Mouse (Mus musculus): ENCODE results near the gene Sdhc. TPM values are rescaled to one million over a fixed set of nuclear protein-coding genes. Genes with fewer than 3 reads are reported as not detected.

Gene Sdhc
- polyA plus RNA-seq, 1 experiment from 2014 or later = 249 TPM

DNA sequence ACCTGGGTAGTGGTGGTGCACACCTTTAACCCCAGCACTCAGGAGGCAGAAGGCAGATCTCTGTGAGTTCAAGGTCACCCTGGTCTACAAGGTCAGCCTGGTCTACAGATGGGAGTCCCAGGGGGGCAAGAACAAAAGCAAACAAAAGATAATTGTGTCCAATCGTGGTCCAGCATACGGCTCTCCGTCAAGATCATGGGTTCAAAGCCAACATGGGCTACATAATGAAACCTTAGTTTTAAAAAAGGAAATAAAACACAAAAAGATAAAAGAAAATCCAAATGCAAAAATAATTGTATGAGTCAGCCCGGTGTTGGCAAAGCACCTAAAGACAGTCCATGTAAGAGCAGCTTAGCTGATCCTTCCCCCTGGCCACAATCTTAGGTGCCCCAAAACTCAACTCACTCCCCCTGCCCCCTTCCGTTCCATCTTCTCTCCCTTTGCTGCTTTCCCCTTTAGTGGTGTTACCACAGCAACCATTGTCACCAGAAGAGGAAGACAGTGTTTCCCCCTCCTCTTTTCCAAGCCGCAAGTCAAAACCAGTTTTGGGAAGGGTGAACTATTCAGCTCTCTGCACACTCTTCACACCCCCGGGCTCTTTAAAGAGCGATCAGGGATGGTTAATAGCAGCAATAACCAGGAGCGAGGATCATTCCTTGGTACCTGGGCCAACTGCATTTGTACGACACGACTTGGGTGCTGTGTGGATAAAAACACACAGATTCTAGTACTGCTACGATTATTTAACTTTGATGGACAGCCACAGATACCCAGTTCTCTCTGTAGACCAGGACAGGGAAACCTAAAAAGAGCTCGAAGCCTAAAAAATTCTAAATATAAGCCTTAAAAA, 37.7 kb upstream of the Sdhc start:
- Histone ChIP-seq H3K9ac (no peak overlapping the region), H3K27me3 (peaks cover 25% of the 10 kb centered on the region), H3K4me3 (no peak overlapping the region), H3K36me3 (no peaks in the 10 kb centered on the region), H3K9me3 (no peaks in the 10 kb centered on the region), H3K4me1 (peaks cover 22% of the 10 kb centered on the region), H3K27ac (0 out of 2 replicates have a peak overlapping the region, but pooled peaks have one; percentile 2), H3K4me2 (no peak overlapping the region)
- 56% methylated on average over 13 of the region's 13 CpGs for WGBS
- ATAC-seq (ENCODE audit: insufficient number of reproducible peaks, insufficient read depth, low FRiP score, low TSS enrichment, low read depth) = no peak

DNA sequence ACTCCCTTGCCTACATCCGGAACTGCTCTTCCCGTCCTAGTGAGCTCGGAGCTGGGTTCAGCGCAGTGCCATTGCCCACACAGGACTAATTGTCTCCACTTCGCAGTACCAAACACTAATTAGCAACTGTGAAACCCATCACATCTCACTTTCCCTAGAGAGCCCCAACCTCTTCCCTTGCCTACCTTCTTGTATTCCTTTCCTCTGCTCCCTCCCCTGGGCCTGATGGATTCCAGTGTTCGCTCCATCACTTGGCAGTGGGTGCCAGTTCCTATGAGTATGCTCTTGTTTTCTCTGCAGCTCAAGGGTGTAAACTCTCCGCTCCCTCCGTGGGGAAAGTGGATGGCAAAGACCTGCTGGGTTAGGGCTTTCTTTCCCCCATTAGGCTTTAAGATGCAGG, 35.3 kb upstream of the Sdhc start:
- Histone ChIP-seq H3K4me2 (no peak overlapping the region), H3K36me3 (no peaks in the 10 kb centered on the region), H3K4me1 (peaks cover 18% of the 10 kb centered on the region), H3K27me3 (peaks cover under 1% of the 10 kb centered on the region; the same call in 1 of the 2 replicates), H3K9me3 (no peaks in the 10 kb centered on the region), H3K9ac (no peak overlapping the region), H3K4me3 (no peak overlapping the region), H3K27ac (no peak overlapping the region)
- 63% methylated on average over 8 of the region's 8 CpGs for WGBS
- ATAC-seq (ENCODE audit: insufficient number of reproducible peaks, insufficient read depth, low FRiP score, low TSS enrichment, low read depth) = no peak

GRCm38 (mm10) chr1:171184314-171184713, 33.9 kb upstream of the Sdhc start:
- no peaks in the 10 kb centered on the region for H3K9me3 ChIP-seq
- no peak overlapping the region for H3K4me2 ChIP-seq
- H3K4me1 ChIP-seq = peaks cover 11% of the 10 kb centered on the region
- no peaks in the 10 kb centered on the region; the same call in 1 of the 2 replicates for H3K27me3 ChIP-seq
- no peaks in the 10 kb centered on the region for H3K36me3 ChIP-seq
- ATAC-seq (ENCODE audit: insufficient number of reproducible peaks, insufficient read depth, low FRiP score, low TSS enrichment, low read depth) = no peak
- WGBS = 77% methylated on average over 7 of the region's 7 CpGs
- no peak overlapping the region for H3K9ac ChIP-seq
- no peak overlapping the region for H3K4me3 ChIP-seq
- no peak overlapping the region for H3K27ac ChIP-seq

GRCm38 (mm10) chr1:171183620-171184019, 33.2 kb upstream of the Sdhc start:
- Histone ChIP-seq H3K9me3 (no peaks in the 10 kb centered on the region), H3K4me1 (peaks cover 5% of the 10 kb centered on the region; the same call in 1 of the 2 replicates), H3K27ac (0 out of 2 replicates have a peak overlapping the region, but pooled peaks have one; percentile 44), H3K9ac (no peak overlapping the region), H3K36me3 (no peaks in the 10 kb centered on the region), H3K27me3 (no peaks in the 10 kb centered on the region; the same call in 1 of the 2 replicates), H3K4me3 (no peak overlapping the region), H3K4me2 (no peak overlapping the region)
- ATAC-seq (ENCODE audit: insufficient number of reproducible peaks, insufficient read depth, low FRiP score, low TSS enrichment, low read depth) = no peak
- WGBS = 59% methylated on average over 3 of the region's 3 CpGs

GRCm38 (mm10) chr1:171183025-171183424, 32.6 kb upstream of the Sdhc start:
- WGBS = 80% methylated on average over 3 of the region's 3 CpGs
- ATAC-seq (ENCODE audit: insufficient number of reproducible peaks, insufficient read depth, low FRiP score, low TSS enrichment, low read depth) = no peak
- Histone ChIP-seq H3K4me3 (no peak overlapping the region), H3K4me2 (no peak overlapping the region), H3K27ac (no peak overlapping the region), H3K36me3 (no peaks in the 10 kb centered on the region), H3K4me1 (peaks cover under 1% of the 10 kb centered on the region; the same call in 1 of the 2 replicates), H3K27me3 (no peaks in the 10 kb centered on the region; the same call in 1 of the 2 replicates), H3K9me3 (no peaks in the 10 kb centered on the region), H3K9ac (no peak overlapping the region)

GRCm38 (mm10) chr1:171179487-171180171, 29.2 kb upstream of the Sdhc start:
- H3K27me3 ChIP-seq = no peaks in the 10 kb centered on the region
- H3K4me1 ChIP-seq = no peaks in the 10 kb centered on the region
- H3K4me3 ChIP-seq = no peak overlapping the region
- ATAC-seq (ENCODE audit: insufficient number of reproducible peaks, insufficient read depth, low FRiP score, low TSS enrichment, low read depth) = no peak
- no peak overlapping the region for H3K9ac ChIP-seq
- H3K27ac ChIP-seq = no peak overlapping the region
- H3K9me3 ChIP-seq = no peaks in the 10 kb centered on the region
- H3K36me3 ChIP-seq = no peaks in the 10 kb centered on the region
- H3K4me2 ChIP-seq = no peak overlapping the region
- 72% methylated on average over 5 of the region's 5 CpGs for WGBS

DNA sequence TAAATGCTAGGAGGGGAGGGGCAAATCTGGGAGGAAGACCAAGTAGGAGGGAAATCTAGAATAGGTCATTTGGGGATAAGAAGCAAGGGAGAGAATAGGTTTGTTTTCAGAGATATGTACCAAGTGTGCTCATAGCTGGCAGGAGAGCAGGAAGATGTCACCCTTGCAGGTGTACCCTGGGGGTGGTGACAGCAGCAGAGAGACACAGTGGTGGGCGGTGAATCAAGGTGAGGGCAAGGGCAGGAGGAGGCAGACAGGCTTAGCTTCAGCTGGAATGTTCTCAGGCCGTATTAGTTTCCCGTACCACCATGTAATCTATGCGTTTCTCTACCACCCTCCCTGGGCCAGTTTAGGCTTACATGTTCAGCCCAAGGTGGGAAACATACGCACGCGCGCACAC, 22.4 kb upstream of the Sdhc start:
- Histone ChIP-seq H3K36me3 (no peaks in the 10 kb centered on the region), H3K4me2 (no peak overlapping the region), H3K4me3 (no peak overlapping the region), H3K27ac (no peak overlapping the region), H3K9me3 (no peaks in the 10 kb centered on the region), H3K9ac (no peak overlapping the region), H3K27me3 (no peaks in the 10 kb centered on the region), H3K4me1 (no peaks in the 10 kb centered on the region)
- no peak for ATAC-seq (ENCODE audit: insufficient number of reproducible peaks, insufficient read depth, low FRiP score, low TSS enrichment, low read depth)
- WGBS = 91% methylated on average over 8 of the region's 8 CpGs

- Histone ChIP-seq H3K36me3 (no peaks in the 10 kb centered on the region), H3K27ac (peak overlapping the region; percentile 22; the same call in 1 of the 2 replicates), H3K9me3 (no peaks in the 10 kb centered on the region), H3K9ac (no peak overlapping the region), H3K4me2 (no peak overlapping the region), H3K4me1 (no peaks in the 10 kb centered on the region), H3K27me3 (no peaks in the 10 kb centered on the region), H3K4me3 (no peak overlapping the region)
- 54% methylated on average over 3 of the region's 3 CpGs for WGBS
- no peak for ATAC-seq (ENCODE audit: insufficient number of reproducible peaks, insufficient read depth, low FRiP score, low TSS enrichment, low read depth)
These were observed 20.7 kb upstream of the Sdhc start for GRCm38 (mm10) chr1:171171138-171171537.

DNA sequence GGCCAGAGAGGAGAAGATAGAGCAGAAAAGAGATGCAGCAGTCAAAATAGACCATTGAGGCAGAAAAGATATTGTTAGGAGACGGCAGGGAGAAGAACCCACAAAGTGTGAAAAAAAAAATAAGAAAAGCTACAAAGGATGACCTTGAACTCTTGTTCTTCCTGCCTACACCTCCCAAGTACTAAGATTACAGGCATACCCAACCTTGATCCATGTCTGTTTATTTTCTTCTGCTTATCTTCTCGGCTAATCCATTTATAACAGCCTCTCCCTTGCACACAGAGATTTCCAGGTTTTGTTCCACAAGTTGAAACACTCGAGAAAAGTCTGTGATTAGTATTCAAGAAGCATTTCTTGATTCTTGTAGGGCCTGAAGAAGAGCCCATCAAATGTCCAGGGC, 19.5 kb upstream of the Sdhc start:
- Histone ChIP-seq H3K9me3 (no peaks in the 10 kb centered on the region), H3K36me3 (no peaks in the 10 kb centered on the region), H3K27ac (no peak overlapping the region), H3K4me3 (no peak overlapping the region), H3K9ac (no peak overlapping the region), H3K4me2 (no peak overlapping the region), H3K4me1 (no peaks in the 10 kb centered on the region), H3K27me3 (no peaks in the 10 kb centered on the region)
- no peak for ATAC-seq (ENCODE audit: insufficient number of reproducible peaks, insufficient read depth, low FRiP score, low TSS enrichment, low read depth)
- WGBS = 66% methylated on average over 3 of the region's 3 CpGs

DNA sequence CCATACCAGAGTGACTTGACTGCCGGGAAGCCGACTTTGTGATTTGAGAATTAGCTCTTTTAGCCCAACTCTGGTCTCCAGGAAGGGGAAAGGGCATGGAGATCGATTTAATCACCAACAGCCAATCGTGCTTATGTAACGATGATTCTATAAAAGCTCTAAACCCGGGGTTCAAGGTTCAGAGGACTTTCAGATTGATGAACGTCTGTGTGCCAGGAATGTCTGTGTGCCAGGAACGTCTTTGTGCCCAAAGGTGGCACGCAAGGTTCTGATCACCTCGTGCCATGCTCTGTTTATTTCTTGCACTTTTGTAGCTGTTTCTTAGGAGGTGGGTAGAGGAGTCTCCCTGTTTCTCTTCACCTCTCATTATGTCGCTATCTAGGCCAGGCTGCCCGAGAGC, 18.5 kb upstream of the Sdhc start:
- no peaks in the 10 kb centered on the region for H3K4me1 ChIP-seq
- no peak for ATAC-seq (ENCODE audit: insufficient number of reproducible peaks, insufficient read depth, low FRiP score, low TSS enrichment, low read depth)
- H3K9ac ChIP-seq = no peak overlapping the region
- no peak overlapping the region for H3K27ac ChIP-seq
- no peak overlapping the region for H3K4me3 ChIP-seq
- H3K36me3 ChIP-seq = no peaks in the 10 kb centered on the region
- no peak overlapping the region for H3K4me2 ChIP-seq
- H3K9me3 ChIP-seq = no peaks in the 10 kb centered on the region
- 88% methylated on average over 12 of the region's 12 CpGs for WGBS
- no peaks in the 10 kb centered on the region for H3K27me3 ChIP-seq

DNA sequence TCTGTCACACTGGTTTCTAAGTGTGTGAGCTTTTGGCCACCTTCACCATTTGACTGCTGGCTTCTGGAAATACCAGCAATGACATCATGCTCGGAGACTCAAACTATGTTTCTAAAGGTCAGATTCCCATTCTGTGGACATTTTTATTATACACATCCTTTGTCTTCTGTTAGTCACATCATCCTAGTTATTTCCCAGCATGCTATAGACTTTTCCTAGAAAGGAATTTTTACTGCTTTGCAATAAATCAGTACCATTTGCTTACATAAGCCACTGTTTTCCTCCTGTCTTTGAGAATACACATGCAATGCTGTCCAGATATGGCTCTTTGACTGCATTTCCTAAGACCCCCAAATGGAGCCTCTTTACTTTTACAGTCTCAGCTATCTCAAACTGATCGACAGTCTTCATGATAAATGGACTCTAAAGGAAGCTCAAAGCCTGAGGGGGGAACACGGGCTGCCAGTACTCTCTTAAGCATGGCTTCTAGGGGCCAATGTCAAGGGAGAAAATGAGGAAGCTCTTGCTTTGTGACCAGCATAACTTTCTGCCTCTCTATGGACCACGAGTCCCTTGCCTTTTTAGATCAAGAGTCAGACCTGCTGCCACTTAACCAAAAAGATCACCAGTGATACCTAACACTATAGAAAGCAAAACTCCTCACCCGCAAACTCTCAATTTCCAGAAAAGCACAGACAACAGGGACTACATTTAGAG, 15.4 kb upstream of the Sdhc start:
- WGBS = 79% methylated on average over 5 of the region's 5 CpGs
- ATAC-seq (ENCODE audit: insufficient number of reproducible peaks, insufficient read depth, low FRiP score, low TSS enrichment, low read depth) = no peak

More for the DNA sequence above, 15.4 kb upstream of the Sdhc start:
- H3K27me3 ChIP-seq = 0 out of 2 replicates have a peak, but pooled peaks cover 3% of the 10 kb centered on the region
- no peak overlapping the region for H3K4me3 ChIP-seq
- no peaks in the 10 kb centered on the region for H3K9me3 ChIP-seq
- no peak overlapping the region for H3K27ac ChIP-seq
- H3K4me1 ChIP-seq = no peaks in the 10 kb centered on the region
- no peaks in the 10 kb centered on the region for H3K36me3 ChIP-seq
- no peak overlapping the region for H3K9ac ChIP-seq
- no peak overlapping the region for H3K4me2 ChIP-seq

All from embryonic facial prominence, embryonic 13.5 days (tissue).